Mouse (Mus musculus) myocyte (in vitro differentiated cells): ENCODE measurements around the gene Dysf.
"Not testable (repeated sequence)": the region's sequence is repeated elsewhere in the genome, so short reads cannot be mapped to it uniquely, and the experiment has no call there.

Experiments used
- CEBPB ChIP-seq: IDR thresholded peaks from 2 replicates; pipeline ENCODE4 v1.6.1; 2011; ENCODE audit warnings: mild to moderate bottlenecking, moderate library complexity; ENCODE audit not compliant: poor library complexity, insufficient read depth, severe bottlenecking
- E2F4 ChIP-seq: IDR thresholded peaks from one replicate; pipeline ENCODE4 v1.6.1; 2011; ENCODE audit warnings: mild to moderate bottlenecking, control low read depth, moderate library complexity; ENCODE audit not compliant: insufficient read depth
- MAX ChIP-seq: IDR thresholded peaks from one replicate; pipeline ENCODE4 v1.6.1; 2011; ENCODE audit warnings: low read depth, mild to moderate bottlenecking, control low read depth
- POLR2A ChIP-seq: IDR thresholded peaks from one replicate; pipeline ENCODE4 v1.6.1; 2011; ENCODE audit warnings: low read depth, mild to moderate bottlenecking, control low read depth, moderate library complexity; ENCODE audit not compliant: insufficient read length
- POLR2AphosphoS2 ChIP-seq: IDR thresholded peaks from one replicate; pipeline ENCODE4 v1.6.1; 2011; ENCODE audit warnings: low read depth, control low read depth; ENCODE audit not compliant: insufficient read length
- SRF ChIP-seq: IDR thresholded peaks from one replicate; pipeline ENCODE4 v1.6.1; 2011; ENCODE audit warnings: low read depth; ENCODE audit not compliant: control insufficient read depth, insufficient read length
- TCF3 ChIP-seq: IDR thresholded peaks from one replicate; pipeline ENCODE4 v1.6.1; 2011; ENCODE audit warnings: low read depth, control low read depth; ENCODE audit not compliant: insufficient read length

GRCm38 (mm10) chr6:84032516-84032915 is 24.1 kb downstream of the Dysf start:
- not testable (repeated sequence) for TF ChIP-seq E2F4, CEBPB, MAX, POLR2A, TCF3, SRF, POLR2AphosphoS2
